Mouse (Mus musculus) left cerebral cortex, postnatal 4 days (tissue): Measurements from ENCODE around the gene Nup62. TPM values are rescaled to one million over a fixed set of nuclear protein-coding genes. Genes with fewer than 3 reads are reported as not detected.

ENCODE experiments used
- DNase-seq: peaks from one replicate; pipeline ENCODE4 v3.0.0-alpha.2; 2022
- intact Hi-C: fragments of 180-260 bp; cut with DNase I; formaldehyde crosslinking; loops from one replicate; pipeline ENCODE4 v1.15.1; 2025
- total RNA-seq, 2 experiments: library from RNA; stranded (reverse); gene quantifications; 2 replicates each; pipeline ENCODE4 v1.2.3; 2021

Gene Nup62
- total RNA-seq = 10 to 100 TPM; 50.3 to 51.1 TPM

DNA sequence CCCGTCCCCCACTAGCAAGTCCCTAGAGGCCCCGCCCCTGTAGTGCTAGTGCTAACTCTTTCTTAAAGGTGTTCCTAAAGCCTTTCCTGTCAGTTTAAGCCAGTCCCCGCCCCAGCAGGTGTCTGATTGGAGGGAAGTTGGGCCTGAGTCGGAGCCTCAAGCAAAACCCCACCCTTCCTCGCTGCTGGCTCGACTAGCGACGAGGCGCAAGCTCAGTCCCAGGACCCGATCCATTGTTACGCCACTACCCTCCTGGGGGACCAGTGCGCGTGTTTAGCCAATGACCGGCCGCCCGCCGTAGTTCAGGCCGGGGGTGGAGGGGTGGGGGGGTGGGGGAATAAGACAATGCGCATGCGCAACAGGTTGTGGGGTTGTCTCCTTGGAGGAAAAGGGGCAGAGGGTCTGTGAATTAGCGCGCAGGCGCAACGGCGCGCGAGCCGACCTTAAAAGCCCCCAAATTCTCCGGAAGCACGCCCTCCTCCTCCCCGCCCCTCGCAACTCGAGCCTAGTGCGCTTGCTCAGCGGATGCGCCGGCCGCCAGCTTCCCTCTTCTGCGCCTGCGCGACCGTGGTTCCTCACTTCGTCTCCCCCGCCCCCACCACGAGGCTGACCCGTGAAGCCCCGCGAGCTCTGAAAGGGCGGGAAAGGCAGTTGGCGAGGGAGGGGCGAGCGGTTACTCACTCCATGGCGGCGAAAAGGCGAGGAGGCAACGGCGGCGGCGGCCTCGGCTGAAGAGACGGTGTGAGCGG is at the start of gene Nup62, which contains the start of gene Il4i1:
TSS of gene Nup62 (plus strand) at position 368 of the 749 bp plus-strand sequence.
TSS of gene Il4i1 (plus strand) at position 667 of the 749 bp plus-strand sequence.
- DNase-seq = peak; percentile 100
- intact Hi-C loops = no loop called here

DNA sequence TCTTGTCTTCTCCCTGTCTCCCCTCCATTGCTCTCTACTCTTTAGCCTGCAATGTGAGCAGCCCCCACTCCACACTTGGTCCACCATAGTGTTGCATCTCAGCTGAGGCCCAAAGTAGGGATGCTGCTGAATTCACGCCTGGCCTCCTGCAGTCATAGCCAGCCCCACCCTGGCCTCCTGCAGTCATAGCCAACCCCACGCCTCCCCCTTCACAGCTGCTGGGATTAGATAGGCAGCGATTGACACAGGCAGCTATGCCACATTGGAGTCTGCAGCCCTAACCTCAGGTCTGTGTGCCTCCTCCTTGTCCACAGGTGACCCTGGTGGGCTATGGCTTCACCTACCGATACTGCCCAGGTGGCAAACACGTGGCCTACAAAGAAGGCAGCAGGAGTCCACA is 47.8 kb upstream of the Nup62 start:
- intact Hi-C loops = no loop called here
- no peak for DNase-seq

DNA sequence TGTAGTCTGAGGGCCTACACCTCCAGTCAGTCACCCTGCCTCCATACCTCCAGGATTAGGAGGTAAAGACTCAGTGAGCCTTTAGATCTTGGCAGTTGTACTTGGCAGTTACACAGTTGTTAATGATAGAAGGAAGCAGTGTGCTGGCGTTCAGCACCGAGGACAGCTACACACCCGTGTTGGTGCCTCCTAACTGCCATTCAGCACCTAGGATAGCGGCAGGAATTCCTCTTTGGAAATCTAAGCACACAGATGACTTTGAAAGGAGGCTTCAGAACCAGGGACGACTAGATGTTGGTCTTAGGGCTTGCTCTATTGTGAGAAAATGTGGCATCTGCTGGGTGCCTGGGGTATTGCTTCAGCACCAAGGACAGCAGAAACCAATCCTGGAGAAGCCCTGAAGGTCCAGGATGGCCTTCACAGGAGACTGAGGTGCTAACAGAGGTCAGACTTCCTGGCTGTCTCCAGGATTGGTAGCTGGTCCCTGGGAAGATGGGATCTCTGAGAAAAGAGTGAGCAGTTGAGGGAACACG is 45.8 kb upstream of the Nup62 start:
- intact Hi-C loops = no loop called here
- peak; percentile 38 for DNase-seq

DNA sequence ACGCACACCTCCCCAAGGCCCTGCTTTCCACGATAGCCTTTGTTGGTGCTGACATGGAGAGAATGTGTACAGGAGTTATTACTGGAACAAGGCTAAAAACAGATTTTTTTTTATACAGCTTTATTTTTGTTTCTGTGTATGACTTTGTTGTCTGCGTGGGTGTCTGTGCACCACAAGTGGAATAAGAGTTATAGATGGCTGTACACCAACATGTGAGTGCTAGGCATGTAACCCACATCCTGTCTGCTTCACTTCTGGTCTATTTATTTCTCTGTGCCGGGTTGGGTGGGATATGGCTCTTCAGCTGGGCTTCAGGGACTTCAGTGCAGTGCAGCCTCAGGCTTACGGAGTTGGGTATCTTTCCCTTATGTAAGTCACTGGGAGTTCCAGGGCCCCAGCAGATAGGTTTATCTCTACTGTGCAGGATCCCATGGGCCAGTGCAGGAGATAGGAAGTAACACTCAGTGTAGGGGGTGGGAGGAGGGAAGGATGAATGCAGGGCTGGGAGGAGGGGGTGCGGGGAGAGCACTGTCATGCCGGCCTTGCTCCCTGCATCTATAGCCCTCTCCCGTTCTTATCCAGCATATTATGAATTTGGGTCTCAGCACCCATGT is 43.2 kb upstream of the Nup62 start:
- no peak for DNase-seq
- intact Hi-C loops = no loop called here

DNA sequence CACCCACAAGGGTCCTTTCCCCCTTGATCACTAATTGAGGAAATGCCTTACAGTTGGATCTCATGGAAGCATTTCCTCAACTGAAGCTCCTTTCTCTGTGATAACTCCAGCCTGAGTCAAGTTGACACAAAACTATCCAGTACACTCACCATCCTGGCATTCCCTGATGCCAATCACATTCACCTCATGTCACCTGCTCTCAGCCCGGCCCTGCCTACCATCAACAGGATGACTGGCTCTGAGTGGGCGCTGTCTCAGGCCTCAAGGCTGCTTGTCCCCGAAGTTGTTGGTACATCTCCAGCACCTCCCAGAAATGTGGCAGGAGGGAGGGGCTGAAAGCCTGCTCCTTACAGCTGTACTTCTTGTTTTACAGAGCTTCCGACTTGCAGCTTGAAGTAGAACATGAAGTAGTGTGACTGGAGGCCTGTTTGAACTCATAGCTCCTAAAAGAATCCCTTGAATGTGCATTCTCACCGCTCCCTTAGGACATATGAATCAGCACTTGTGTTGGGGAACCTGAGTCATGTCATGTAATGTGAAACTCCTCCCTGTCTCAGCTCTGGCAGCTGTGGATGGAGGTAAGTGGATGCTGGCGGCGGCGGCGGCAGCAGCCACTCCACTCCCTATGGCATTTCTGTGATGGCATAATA is 38.9 kb upstream of the Nup62 start:
- intact Hi-C loops = no loop called here
- no peak for DNase-seq

DNA sequence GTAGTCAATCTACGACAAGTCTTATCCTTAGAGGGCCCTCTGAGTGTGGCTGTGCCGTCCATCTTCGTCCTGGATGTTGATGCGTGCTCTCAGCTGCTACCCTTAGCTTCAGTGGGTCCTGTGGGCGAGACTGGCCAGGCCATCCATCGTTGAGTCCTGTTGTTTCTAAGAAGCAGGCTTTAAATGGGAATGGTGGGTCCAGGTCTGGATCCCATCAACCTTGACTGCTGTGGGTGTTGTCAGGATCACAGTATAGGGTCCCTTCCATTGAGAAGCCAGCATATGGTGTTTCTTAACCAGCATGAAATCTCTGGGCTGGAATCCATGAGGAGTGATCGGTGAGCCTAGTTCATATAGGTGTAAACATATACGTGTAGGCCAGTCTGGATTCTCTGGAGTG is 35.8 kb upstream of the Nup62 start:
- intact Hi-C loops = no loop called here
- no peak for DNase-seq

DNA sequence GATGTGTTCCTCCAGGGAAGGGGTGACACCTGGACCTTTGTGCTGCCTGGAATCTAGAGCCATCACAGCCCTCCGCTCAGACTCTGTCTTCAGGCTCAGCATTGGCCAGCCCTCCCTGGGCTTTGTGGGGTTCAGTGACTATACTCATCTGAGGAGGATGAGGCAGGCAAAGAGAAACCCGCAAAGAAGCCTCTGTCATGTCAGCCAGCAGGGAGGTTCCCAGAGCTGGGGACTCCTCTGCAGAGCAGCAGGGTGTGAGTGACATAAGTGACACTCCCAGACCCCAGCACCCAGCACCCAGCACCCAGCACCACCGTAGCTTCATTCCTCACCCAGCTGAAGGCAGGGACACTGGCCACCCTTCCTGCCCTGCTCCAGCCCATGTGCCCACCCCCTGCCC is 26.4 kb upstream of the Nup62 start:
- DNase-seq = no peak

DNA sequence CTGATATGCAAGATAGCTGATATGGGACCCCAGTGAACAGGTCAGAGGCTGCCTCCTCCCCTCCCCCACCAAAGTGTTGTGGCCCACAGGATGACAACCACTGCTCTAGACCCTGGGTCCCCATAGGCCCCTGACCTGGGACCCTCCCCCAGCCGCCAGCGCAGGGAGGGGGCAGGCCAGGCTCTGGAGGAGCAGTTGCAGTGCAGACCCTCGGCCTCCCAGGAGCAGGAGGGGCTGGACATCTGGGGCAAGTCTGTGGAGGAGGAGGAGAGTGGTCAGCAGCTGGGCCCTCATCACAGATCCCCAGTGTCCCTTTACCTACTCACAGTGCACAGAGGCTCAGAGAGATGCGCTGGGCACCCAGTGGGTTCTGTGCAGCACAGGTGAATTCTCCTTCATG is 25.8 kb upstream of the Nup62 start:
- intact Hi-C loops = no loop called here
- no peak for DNase-seq

More for the DNA sequence above, 26.4 kb upstream of the Nup62 start:
- intact Hi-C loops = no loop called here

DNA sequence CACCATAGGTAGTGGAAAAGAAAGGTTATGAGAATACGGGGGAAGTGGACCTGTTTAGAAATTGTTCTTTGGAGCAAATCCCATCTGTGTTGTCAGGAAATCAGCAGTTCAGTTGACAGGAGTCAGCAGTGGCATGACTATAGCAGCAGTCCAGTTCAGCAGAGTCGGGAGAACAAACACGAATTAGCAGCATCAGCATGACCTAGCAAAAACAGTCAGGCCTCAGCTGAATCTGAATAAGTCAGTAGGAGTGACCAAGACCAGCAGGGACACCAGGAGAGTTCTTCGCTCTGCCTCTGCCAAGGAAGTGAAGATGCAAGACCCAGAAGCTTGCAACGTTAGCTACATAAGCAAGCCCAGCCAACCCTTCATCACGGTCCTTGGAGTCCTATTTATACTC is 23.1 kb upstream of the Nup62 start:
- no peak for DNase-seq
- intact Hi-C loops = no loop called here

DNA sequence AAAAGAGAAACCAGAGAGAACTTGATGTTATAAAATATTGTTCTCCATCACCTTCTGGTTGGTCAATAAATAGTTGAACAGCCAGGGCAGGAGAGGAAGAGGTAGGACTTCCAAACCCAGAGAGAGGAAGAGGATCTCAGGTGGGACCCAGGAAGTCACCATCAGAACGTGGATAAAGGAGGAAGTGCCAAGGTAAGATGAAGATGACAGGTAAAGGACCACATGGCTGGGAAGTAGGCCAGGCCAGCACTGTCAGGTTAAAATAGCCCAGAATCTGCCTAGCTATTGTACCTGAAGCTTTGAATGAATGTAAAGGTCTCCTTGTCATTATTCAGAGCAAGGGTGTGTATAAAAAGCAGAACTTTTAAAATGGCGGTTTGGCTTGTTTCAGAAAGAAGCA is 7.0 kb upstream of the Nup62 start:
- no peak for DNase-seq
- intact Hi-C loops = no loop called here

DNA sequence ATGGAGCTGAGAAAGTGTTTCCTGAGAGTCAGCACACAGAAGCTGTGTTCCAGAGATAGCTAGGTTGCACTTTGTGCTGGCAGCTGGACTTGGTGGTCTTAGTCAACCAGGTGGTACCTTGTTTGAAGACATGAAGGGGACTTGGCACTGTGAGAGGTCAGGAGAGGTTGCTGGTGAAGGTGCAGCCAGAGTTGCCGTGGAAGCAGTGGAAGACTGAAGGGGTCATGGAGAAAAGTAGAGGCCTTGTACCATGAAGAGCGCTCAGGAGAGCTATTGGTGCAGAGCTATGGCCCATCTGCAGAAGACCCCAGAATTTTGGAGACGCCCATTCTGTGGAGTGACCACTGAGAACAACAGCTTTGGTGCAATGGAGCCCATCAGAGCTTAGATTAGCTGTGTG is 6.4 kb upstream of the Nup62 start:
- intact Hi-C loops = no loop called here
- no peak for DNase-seq

DNA sequence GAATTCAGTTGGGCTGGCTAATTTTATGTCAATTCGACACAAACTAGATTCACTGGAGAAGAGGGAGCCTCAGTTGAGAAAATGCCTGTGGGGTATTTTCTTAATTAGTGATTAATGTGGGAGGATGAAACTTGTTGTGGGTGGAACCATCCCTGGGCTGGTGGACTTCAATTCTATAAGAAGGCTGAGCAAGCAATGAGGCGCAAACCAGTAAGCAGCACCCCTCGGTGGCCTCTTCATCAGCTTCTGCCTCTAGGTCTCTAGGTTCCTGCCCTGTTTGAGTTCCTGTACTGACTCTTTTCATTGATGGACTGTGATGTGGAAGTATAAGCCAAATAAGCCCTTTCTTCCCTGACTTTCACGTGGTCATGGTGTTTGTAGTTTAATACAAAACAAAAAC is 5.5 kb upstream of the Nup62 start:
- DNase-seq = no peak
- intact Hi-C loops = no loop called here

DNA sequence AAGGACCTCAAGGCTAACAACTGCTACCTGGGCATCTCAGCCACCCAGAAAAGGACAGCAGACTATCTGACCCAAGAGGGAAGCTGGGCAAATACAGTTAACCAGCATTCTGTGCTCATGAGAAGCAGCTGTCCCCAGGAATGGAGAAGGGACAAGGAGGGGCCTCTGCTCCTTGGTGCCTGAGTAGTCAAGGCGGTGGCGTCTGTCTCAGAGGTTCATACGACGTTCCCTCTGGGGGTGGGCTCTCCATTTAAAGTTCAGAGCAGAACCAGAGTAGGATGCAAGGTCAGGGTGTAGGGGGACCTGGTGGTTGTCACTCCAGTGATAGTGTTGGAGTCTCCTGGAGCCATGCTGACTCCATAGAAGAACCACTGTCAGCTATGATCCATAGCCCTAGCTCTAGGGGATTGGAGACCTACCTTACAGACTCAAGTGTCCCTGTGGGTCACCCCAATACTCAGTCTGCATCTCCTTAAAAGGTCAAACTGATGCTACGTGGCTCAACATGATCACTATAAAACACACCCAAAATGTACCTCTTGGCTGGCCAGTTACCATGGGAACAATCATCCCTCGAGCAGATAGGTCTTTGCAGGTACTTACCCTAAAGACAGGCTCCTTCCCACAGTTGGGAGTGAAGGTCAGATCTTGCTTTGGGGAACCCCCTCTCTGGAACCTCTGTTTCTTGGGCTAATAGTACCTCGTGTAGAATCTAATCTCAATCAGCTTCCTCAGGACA is 4.9 kb upstream of the Nup62 start:
- DNase-seq = no peak
- intact Hi-C loops = no loop called here

DNA sequence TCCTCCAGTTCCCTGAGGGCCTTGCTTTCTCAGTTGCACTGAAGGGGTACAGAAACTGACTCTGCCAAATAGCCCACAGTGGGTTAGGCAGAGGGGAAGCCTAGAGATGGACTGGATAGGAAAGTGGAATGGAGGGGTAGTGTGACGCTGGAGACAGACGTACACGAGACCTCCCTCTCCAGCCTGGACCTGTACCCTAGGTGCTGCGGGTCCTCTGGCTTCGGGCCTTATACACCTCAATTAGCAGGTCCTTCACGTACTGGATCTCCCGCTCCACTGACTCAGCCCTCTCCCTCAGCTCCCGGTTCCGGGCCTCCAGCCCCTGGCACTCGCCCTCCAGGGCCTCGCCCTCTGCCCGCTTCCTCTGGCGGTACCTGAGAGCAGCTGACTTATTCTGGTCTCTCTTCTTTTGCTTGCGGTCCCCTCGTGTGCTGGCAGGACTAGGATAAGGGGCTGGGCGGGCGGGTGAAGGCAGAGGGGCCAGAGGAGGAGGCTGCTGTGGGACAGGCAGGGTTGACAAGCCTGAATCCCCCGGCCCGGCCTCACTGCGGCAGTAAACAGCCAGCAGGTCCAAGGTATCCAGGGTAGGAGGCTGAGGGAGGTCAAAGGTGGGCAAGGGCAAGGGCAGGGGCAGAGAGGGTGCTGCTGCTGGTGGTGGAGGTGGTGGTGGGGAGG is 3.1 kb upstream of the Nup62 start:
- DNase-seq = no peak
- intact Hi-C loops = no loop called here

DNA sequence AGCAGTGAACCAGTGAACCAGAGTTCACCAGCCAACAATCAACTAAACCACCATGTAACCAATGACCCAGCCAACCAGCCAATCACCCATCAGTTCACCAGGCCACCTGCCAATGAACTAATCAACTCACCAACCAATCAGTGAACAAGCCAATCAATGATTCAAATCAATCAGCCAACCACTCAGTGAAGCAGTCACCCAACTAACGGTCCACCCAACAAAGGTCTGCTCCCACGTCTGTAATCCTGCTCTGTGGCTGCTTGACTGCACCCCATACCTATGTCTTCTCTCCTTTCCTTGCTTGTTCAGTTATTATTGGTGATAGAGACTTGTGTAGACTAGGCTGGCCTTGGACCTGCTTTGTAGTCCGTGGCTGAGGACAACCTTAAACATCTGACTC is 1.9 kb upstream of the Nup62 start:
- intact Hi-C loops = no loop called here
- no peak for DNase-seq

DNA sequence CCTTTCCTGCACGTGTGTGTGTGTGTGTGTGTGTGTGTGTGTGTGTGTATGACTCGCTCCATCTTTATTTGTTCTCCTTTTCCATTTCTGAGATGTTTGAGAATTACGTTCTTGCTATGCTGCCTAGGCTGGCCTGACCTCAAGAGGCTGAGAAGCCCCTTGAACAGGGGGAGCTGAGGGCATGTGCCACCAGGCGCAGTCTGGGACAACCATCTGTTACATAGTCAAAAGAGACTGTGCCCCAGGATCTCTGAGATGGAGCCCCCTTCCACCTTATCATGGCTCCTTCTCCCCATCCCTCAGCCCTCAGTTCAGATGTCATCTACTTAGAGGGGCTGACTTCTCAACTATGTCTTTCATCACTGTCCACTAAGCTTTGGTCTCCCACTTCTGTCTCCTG is 1.5 kb upstream of the Nup62 start:
- no peak for DNase-seq
- intact Hi-C loops = no loop called here

DNA sequence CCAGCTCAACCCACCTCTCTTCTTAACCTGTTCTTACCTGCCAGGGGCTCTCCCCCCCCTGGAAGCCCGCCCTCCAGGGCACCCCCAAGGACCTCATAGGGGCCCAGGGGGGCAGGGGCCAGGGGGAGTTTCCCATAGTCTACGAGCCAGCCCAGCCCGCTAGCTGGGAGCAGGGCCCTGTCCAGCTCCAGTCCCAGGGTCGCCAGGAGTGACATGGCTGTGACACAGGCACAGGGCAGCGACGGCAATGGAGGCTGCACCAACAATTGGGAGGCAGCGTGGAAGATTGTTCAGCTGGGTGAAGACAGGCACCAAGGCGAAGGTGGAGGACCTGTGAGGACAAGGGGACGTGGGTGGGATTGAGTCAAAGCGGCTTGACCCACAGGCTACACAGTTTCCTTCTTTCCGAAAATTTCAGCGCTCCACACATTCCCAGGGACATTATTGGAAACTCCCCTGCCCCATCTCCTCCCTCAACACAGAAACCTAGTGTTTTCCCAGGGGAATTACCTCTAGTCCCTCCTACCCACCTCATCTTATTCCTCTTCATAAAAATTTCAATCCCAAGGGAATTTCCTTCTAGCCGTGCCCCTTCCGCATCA is 835 bp upstream of the Nup62 start:
- DNase-seq = peak; percentile 29
- intact Hi-C loops = no loop called here

DNA sequence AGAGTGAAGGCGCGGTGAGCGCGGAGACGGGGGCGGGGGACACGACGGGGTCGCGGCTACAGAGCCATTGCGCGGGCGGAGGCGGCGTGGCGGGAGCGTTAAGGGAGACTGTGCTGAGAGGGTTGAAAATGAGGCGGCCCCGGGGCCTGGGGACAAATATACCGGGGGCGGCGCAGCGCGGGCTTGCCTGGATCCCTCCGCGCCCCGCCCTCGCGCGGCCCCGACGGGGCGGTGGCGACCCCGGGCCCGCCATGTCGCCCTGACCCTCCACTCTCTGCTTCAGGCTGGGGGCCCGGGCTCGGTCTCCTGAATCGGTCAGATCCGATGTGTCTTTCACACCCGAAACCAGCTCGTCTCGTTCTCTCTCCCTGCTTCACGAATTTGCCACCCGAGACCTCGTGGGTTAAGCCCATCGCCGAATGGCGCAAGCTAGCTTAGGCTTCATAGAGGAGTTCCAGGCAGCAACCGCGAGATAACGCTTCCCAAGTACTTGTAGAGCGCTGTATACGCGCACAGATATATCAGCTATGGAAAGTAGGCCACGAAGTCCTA is 658 bp downstream of the Nup62 start, which contains the start of gene Atf5:
TSS of gene Atf5 (minus strand) at position 189 of the 552 bp plus-strand sequence.
- intact Hi-C loops = no loop called here
- no peak for DNase-seq

DNA sequence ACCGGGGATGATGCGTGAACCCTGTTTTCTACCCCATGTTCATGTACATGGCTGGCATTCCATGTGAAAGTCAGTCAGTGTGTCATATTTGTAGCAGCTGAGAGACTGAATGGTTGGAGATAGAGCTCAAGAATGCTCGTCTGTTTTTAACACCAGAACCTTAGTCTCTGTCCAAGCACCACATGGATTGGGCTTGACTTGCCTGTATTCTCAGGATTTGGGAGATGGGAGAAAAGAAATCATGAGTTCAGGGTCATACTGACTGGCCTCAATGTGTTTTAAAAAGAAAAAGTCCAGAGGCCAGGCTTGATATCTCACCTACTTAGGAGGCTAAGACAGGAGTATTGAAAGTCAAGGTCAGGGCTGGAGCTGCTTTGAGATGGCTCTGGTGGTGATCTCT is 1.6 kb downstream of the Nup62 start:
- intact Hi-C loops = no loop called here
- DNase-seq = no peak

DNA sequence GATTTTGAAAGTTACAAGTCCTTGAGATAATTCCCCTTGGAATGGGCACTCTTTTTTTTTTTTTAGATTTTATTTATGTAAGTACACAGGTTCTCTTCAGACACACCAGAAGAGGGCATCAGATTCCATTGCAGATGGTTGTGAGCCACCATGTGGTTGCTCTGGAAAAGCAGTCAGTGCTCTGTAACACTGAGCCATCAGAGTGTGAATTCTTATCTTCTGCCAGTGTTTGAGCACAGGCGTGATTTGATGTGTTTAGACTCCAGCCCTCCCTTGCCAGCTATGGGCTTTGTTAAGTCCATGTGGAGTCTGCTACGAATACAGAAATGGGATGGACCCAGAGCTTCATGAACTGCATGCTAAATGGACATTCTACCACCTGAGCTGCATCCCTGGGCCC is 2.3 kb downstream of the Nup62 start:
- intact Hi-C loops = no loop called here
- DNase-seq = no peak
